Mouse (Mus musculus) lung, embryonic 14.5 days (tissue): Measurements from ENCODE around the gene Bcl6b. TPM values are rescaled to one million over a fixed set of nuclear protein-coding genes. Genes with fewer than 3 reads are reported as not detected.

Experiments used
- ATAC-seq: fragments of 200-750 bp; cut with Nextera tagmentation; 2 replicates; pipeline ENCODE4 v1.8.0; 2017; ENCODE audit warnings: mild to moderate bottlenecking, moderate TSS enrichment, moderate library complexity; ENCODE audit not compliant: insufficient read depth
- DNase-seq: peaks from one replicate; pipeline ENCODE4 v3.0.0-alpha.2; 2015
- H3K27ac ChIP-seq: fragments of 300-500 bp; sonication (generic); 2 replicates; pipeline ENCODE4 v1.5.1; 2014; ENCODE audit warnings: low read depth, mild to moderate bottlenecking, moderate library complexity
- H3K27me3 ChIP-seq: fragments of 300-500 bp; sonication (generic); 2 replicates; pipeline ENCODE4 v1.6.1; 2014; ENCODE audit warnings: low read length, control low read depth; ENCODE audit not compliant: insufficient read depth
- H3K36me3 ChIP-seq: fragments of 300-500 bp; sonication (generic); 2 replicates; pipeline ENCODE4 v1.6.1; 2014; ENCODE audit warnings: control low read depth; ENCODE audit not compliant: insufficient read depth
- H3K4me1 ChIP-seq: fragments of 300-500 bp; sonication (generic); 2 replicates; pipeline ENCODE4 v1.6.1; 2014; ENCODE audit warnings: antibody characterized with exemption, control low read depth; ENCODE audit not compliant: insufficient read depth
- H3K4me2 ChIP-seq: fragments of 300-500 bp; sonication (generic); 2 replicates; pipeline ENCODE4 v1.6.1; 2014; ENCODE audit warnings: mild to moderate bottlenecking
- H3K4me3 ChIP-seq: fragments of 300-500 bp; sonication (generic); 2 replicates; pipeline ENCODE4 v1.5.1; 2014; ENCODE audit warnings: low read depth, low read length
- H3K9ac ChIP-seq: fragments of 300-500 bp; sonication (generic); 2 replicates; pipeline ENCODE4 v1.6.1; 2014
- H3K9me3 ChIP-seq: fragments of 300-500 bp; sonication (generic); 2 replicates; pipeline ENCODE4 v1.6.1; 2016; ENCODE audit warnings: low read depth, low read length, control low read depth
- CTCF ChIP-seq: IDR thresholded peaks from 2 replicates; pipeline ENCODE4 v1.5.1; 2016; ENCODE audit warnings: antibody characterized with exemption, low read depth
- WGBS: fragments of 180-500 bp; shearing (Covaris S2); extraction: QIAGEN DNeasy Blood & Tissue Kit; methylation state at CpG from one replicate; pipeline ENCODE4 v1.1.7; 2014; 5-methylcytosine and 5-hydroxymethylcytosine counted together
- polyA plus RNA-seq: library from polyadenylated mRNA; unstranded; fragments of >200 nt; fragmentation: Nextera tagmentation; extraction: Ambion mirVana; gene quantifications from 2 replicates; pipeline ENCODE4 v1.2.1, GENCODE M21; 2014

Gene Bcl6b
- polyA plus RNA-seq, 1 experiment from 2014 or later, result 30.9 TPM

- H3K4me2 ChIP-seq, result peak overlapping the region; percentile 63
Measured at GRCm38 (mm10) chr11:70225798-70226601, 3.6 kb downstream of the Bcl6b start.

GRCm38 (mm10) chr11:70223724-70224123, 5.9 kb downstream of the Bcl6b start:
- Histone ChIP-seq H3K27me3 (peaks cover 32% of the 10 kb centered on the region), H3K36me3 (0 out of 2 replicates have a peak, but pooled peaks cover 3% of the 10 kb centered on the region), H3K9me3 (no peaks in the 10 kb centered on the region), H3K4me3 (no peak overlapping the region), H3K4me1 (peaks cover 14% of the 10 kb centered on the region; the same call in 1 of the 2 replicates), H3K4me2 (peak overlapping the region; percentile 63; the same call in 1 of the 2 replicates), H3K9ac (no peak overlapping the region), H3K27ac (peak overlapping the region; percentile 30; the same call in 1 of the 2 replicates)
- ATAC-seq, result no peak
- 71% methylated on average over 9 of the region's 9 CpGs for WGBS
- no peak for TF ChIP-seq CTCF
- DNase-seq, result peak; percentile 74

More at GRCm38 (mm10) chr11:70225798-70226601, 3.6 kb downstream of the Bcl6b start:
- Histone ChIP-seq H3K4me1 (peaks cover 14% of the 10 kb centered on the region; the same call in 1 of the 2 replicates), H3K9ac (peak overlapping the region; percentile 45), H3K9me3 (no peaks in the 10 kb centered on the region), H3K4me3 (peak overlapping the region; percentile 39), H3K36me3 (0 out of 2 replicates have a peak, but pooled peaks cover 3% of the 10 kb centered on the region), H3K27me3 (peaks cover 48% of the 10 kb centered on the region), H3K27ac (peak overlapping the region; percentile 16)
- 18% methylated on average over 27 of the region's 27 CpGs for WGBS
- no peak for ATAC-seq
- DNase-seq, result no peak
- no peak; the same call in 1 of the 2 replicates for TF ChIP-seq CTCF

- TF ChIP-seq CTCF, result no peak
- ATAC-seq (no peak), DNase-seq (peak; percentile 49)
- Histone ChIP-seq H3K9me3 (no peaks in the 10 kb centered on the region), H3K4me1 (peaks cover 10% of the 10 kb centered on the region; the same call in 1 of the 2 replicates), H3K27me3 (peaks cover 13% of the 10 kb centered on the region), H3K36me3 (0 out of 2 replicates have a peak, but pooled peaks cover 3% of the 10 kb centered on the region), H3K27ac (peak overlapping the region; percentile 85), H3K4me3 (peak overlapping the region; percentile 51), H3K4me2 (peak overlapping the region; percentile 95), H3K9ac (peak overlapping the region; percentile 71)
- WGBS, result 12% methylated on average over 14 of the region's 14 CpGs
Measured at GRCm38 (mm10) chr11:70221603-70222500, 7.7 kb downstream of the Bcl6b start.

- peaks cover 12% of the 10 kb centered on the region for H3K27me3 ChIP-seq
- DNase-seq (peak; percentile 95), ATAC-seq (peak; percentile 93)
- H3K9ac ChIP-seq, result peak within 1 kb of the TSS; percentile 71
- H3K27ac ChIP-seq, result peak within 1 kb of the TSS; percentile 85
- H3K4me1 ChIP-seq, result peaks cover 8% of the 10 kb centered on the region; the same call in 1 of the 2 replicates
- H3K36me3 ChIP-seq, result 0 out of 2 replicates have a peak, but pooled peaks cover 3% of the 10 kb centered on the region
- peak within 1 kb of the TSS; percentile 51 for H3K4me3 ChIP-seq
- under 1% methylated on average over 28 of the region's 28 CpGs for WGBS
- H3K9me3 ChIP-seq, result no peaks in the 10 kb centered on the region
- TF ChIP-seq CTCF, result no peak
- H3K4me2 ChIP-seq, result peak within 1 kb of the TSS; percentile 95
Measured at GRCm38 (mm10) chr11:70220731-70221602, 8.6 kb downstream of the Bcl6b start, which contains the start of gene Slc16a13. Gene Slc16a13 (minus strand): TSS chr11:70221064.

GRCm38 (mm10) chr11:70220323-70220722, 9.3 kb downstream of the Bcl6b start:
- ATAC-seq (no peak), DNase-seq (no peak)
- Histone ChIP-seq H3K36me3 (0 out of 2 replicates have a peak, but pooled peaks cover 3% of the 10 kb centered on the region), H3K9ac (peak overlapping the region; percentile 71), H3K9me3 (no peaks in the 10 kb centered on the region), H3K4me1 (peaks cover 8% of the 10 kb centered on the region; the same call in 1 of the 2 replicates), H3K27ac (peak overlapping the region; percentile 85), H3K27me3 (peaks cover 14% of the 10 kb centered on the region), H3K4me3 (peak overlapping the region; percentile 51), H3K4me2 (peak overlapping the region; percentile 95)
- no peak for TF ChIP-seq CTCF
- WGBS, result 2% methylated on average over 24 of the region's 24 CpGs

GRCm38 (mm10) chr11:70219873-70220272, 9.7 kb downstream of the Bcl6b start:
- Histone ChIP-seq H3K4me3 (peak overlapping the region; percentile 51), H3K27ac (no peak overlapping the region), H3K4me2 (peak overlapping the region; percentile 95), H3K36me3 (no peaks in the 10 kb centered on the region), H3K9me3 (no peaks in the 10 kb centered on the region), H3K27me3 (peaks cover 19% of the 10 kb centered on the region), H3K9ac (peak overlapping the region; percentile 71), H3K4me1 (peaks cover 8% of the 10 kb centered on the region; the same call in 1 of the 2 replicates)
- DNase-seq (no peak), ATAC-seq (no peak)
- WGBS, result 65% methylated on average over 7 of the region's 7 CpGs
- TF ChIP-seq CTCF, result no peak
